ENCODE assay signal across 29 mouse cellular contexts in the genomic region with DNA sequence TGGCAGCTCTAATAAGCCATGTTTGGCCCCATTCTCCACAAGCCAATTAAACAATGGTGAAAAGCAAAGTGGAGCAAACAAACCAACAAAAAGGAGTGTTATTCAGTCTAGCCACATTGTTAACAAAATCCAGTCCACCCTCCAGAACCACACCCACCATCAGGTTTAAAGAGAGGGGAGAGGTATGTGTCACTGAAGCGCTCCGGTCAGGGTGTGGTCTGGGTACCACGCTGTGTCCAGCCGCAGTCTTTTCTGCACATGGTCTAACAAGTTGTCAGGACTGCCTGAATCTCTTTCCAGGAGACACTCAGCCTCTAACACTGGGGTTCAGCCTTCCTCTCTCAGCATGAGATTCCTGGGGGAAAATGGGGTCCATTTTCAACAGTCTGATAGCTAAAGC. TPM values are rescaled to one million over a fixed set of nuclear protein-coding genes. Genes with fewer than 3 reads are reported as not detected.
DNase-seq lines count a peak whose midpoint lies in the region; ATAC-seq and TF ChIP-seq lines count a peak whose summit lies in the region.
"Had no signal": no experiment of that assay in that cellular context is flagged by ENCODE, and none has a peak within 500 bp of the region (broad histone marks: within the 10 kb centered on the region; RNA-seq: fewer than 3 reads in every experiment).

No protein-coding gene starts in this region.

- no peaks in the 10 kb centered on the region for H3K9me3 ChIP-seq in kidney, embryonic 15.5 days (replicated peaks)
- H3K9me3 ChIP-seq: forebrain, embryonic 10.5 days; forebrain, embryonic 13.5 days; G1E; hindbrain, embryonic 10.5 days; hindbrain, embryonic 13.5 days; intestine, embryonic 15.5 days had no signal

- DNase-seq in kidney, postnatal 36 days = no peak
- DNase-seq in left cerebral cortex, adult 2 months (ENCODE audit: extremely low spot score in 1 of 2, low spot score in 2 of 2) = no peak
- no peak for DNase-seq in left cerebral cortex, postnatal 4 days
- DNase-seq in R1 (ENCODE audit: low read depth, low spot score) = peak; percentile 63
- no peak for DNase-seq in c-Kit-positive CD71-positive TER-119-positive erythroid progenitor cells, embryonic 14.5 days (ENCODE audit: low spot score)
- DNase-seq in gastrocnemius, adult 18-20 months (ENCODE audit: low spot score) = no peak
- DNase-seq: adrenal gland, adult 8-10 months; adrenal gland, postnatal 25 days; B cell, adult 2 months; cerebellum, adult 11 months; cerebellum, adult 8-10 months; cerebellum, postnatal 10 days; cerebellum, postnatal 36 days; gastrocnemius, adult 2 months; gastrocnemius, postnatal 14 days; heart, postnatal 36 days had no signal

- peak overlapping the region; percentile 91 for H3K27ac ChIP-seq in kidney, embryonic 15.5 days
- H3K27ac ChIP-seq in left cerebral cortex, adult 2 months = peak overlapping the region; percentile 94
- H3K27ac ChIP-seq: forebrain, embryonic 10.5 days; forebrain, embryonic 13.5 days; gastrocnemius, adult 2 months; hindbrain, embryonic 10.5 days; hindbrain, embryonic 13.5 days; intestine, embryonic 15.5 days had no signal

- intact Hi-C loops in left cerebral cortex, adult 2 months (cut with DNase I) = no loop called here
- intact Hi-C loops in left cerebral cortex, postnatal 4 days (cut with DNase I) = loop anchor here (10.0 kb wide), 1 partner anchor 644 kb away; no protein-coding TSS in a partner anchor

- no peaks in the 10 kb centered on the region for H3K36me3 ChIP-seq in kidney, embryonic 15.5 days
- H3K36me3 ChIP-seq: forebrain, embryonic 10.5 days; G1E; hindbrain, embryonic 10.5 days; hindbrain, embryonic 13.5 days; intestine, embryonic 15.5 days had no signal

- WGBS in kidney, embryonic 15.5 days = 94% methylated on average over 4 of the region's 4 CpGs

- no peak for TF ChIP-seq CTCF in left cerebral cortex, adult 2 months (IDR thresholded peaks at IDR 0.05)

- ATAC-seq in kidney, embryonic 15.5 days (replicated peaks; ENCODE audit: low FRiP score) = no peak
- ATAC-seq: activated CD4-positive, CD25-positive, alpha-beta regulatory T cell, adult 4 months; forebrain, embryonic 13.5 days; forebrain, embryonic 16.5 days; hindbrain, embryonic 16.5 days; intestine, embryonic 15.5 days; Patski had no signal

- H3K4me3 ChIP-seq in kidney, embryonic 15.5 days (replicated peaks) = no peak overlapping the region
- no peak overlapping the region for H3K4me3 ChIP-seq in left cerebral cortex, adult 2 months
- H3K4me3 ChIP-seq: forebrain, embryonic 10.5 days; forebrain, embryonic 13.5 days; gastrocnemius, adult 2 months; hindbrain, embryonic 10.5 days; hindbrain, embryonic 13.5 days; intestine, embryonic 15.5 days had no signal

- H3K27me3 ChIP-seq in kidney, embryonic 15.5 days = no peaks in the 10 kb centered on the region
- H3K27me3 ChIP-seq: CH12.LX; forebrain, embryonic 13.5 days; intestine, embryonic 15.5 days; Patski had no signal

- no peak overlapping the region for H3K9ac ChIP-seq in kidney, embryonic 15.5 days
- H3K9ac ChIP-seq: forebrain, embryonic 13.5 days; hindbrain, embryonic 13.5 days; intestine, embryonic 15.5 days had no signal

- peaks cover 29% of the 10 kb centered on the region for H3K4me1 ChIP-seq in kidney, embryonic 15.5 days

- no peak overlapping the region for H3K4me2 ChIP-seq in kidney, embryonic 15.5 days
- H3K4me2 ChIP-seq: forebrain, embryonic 13.5 days; heart, embryonic 11.5 days; hindbrain, embryonic 13.5 days; intestine, embryonic 15.5 days had no signal

RNA-seq across cellular contexts. Expression of a gene that starts 10.6 kb away (rescaled TPM):
- polyA plus RNA-seq in kidney, embryonic 15.5 days (2015; fragmentation: Nextera tagmentation; extraction: Ambion mirVana) = 0.28 and 0.53 TPM in 2 replicates
- 10 to 100 TPM; 12.9 to 13.5 TPM for total RNA-seq in left cerebral cortex, adult 2 months (2021)
- 1 to 10 TPM; 2.2 to 2.4 TPM for total RNA-seq in left cerebral cortex, postnatal 4 days (2021)
- total RNA-seq in gastrocnemius, adult 18-20 months (2021) = 10 to 100 TPM; 19.9 to 20.8 TPM
- total RNA-seq: CH12.LX had no signal
- polyA plus RNA-seq: activated CD4-positive, CD25-positive, alpha-beta regulatory T cell, adult 4 months; G1E had no signal

RNA-seq across cellular contexts. Expression of a gene that starts 42.7 kb away (rescaled TPM):
- 2.4 and 2.9 TPM in 2 replicates for polyA plus RNA-seq in kidney, embryonic 15.5 days (2015; fragmentation: Nextera tagmentation; extraction: Ambion mirVana)
- 1 to 10 TPM; 1.6 to 2.8 TPM for total RNA-seq in left cerebral cortex, adult 2 months (2021)
- 1 to 10 TPM in 1 of 2 experiments, under 1 TPM in 1; 0.50 to 1.3 TPM for total RNA-seq in left cerebral cortex, postnatal 4 days (2021)
- total RNA-seq in gastrocnemius, adult 18-20 months (2021) = under 1 TPM; 0.14 to 0.66 TPM
- total RNA-seq: CH12.LX, G1E had no signal
- polyA plus RNA-seq: activated CD4-positive, CD25-positive, alpha-beta regulatory T cell, adult 4 months; G1E; Patski had no signal

Comparison
In these comparisons a context has a peak if more than half of its experiments do, and no peak if none do; other contexts are left out.
1. RNA of a gene that starts 10.6 kb away (total RNA-seq): 19.9 to 20.8 TPM in gastrocnemius, adult 18-20 months and 12.9 to 13.5 TPM in left cerebral cortex, adult 2 months; 2.2 to 2.4 TPM in left cerebral cortex, postnatal 4 days; every median in the first group is over 4 times any median in the second.